Mouse (Mus musculus) liver, postnatal 0 days (tissue): ENCODE results near the gene Sh3bp1. TPM values are rescaled to one million over a fixed set of nuclear protein-coding genes. Genes with fewer than 3 reads are reported as not detected.

Experiments
- ATAC-seq: fragments of 200-750 bp; cut with Nextera tagmentation; 2 replicates; pipeline ENCODE4 v1.8.0; 2017; ENCODE audit warnings: mild to moderate bottlenecking, moderate library complexity
- DNase-seq: peaks from one replicate; pipeline ENCODE4 v3.0.0-alpha.2; 2016
- H3K27ac ChIP-seq: fragments of 300-500 bp; sonication (generic); 2 replicates; pipeline ENCODE4 v1.5.1; 2014; ENCODE audit warnings: antibody characterized with exemption, moderate library complexity, mild to moderate bottlenecking, low read depth
- H3K27me3 ChIP-seq: fragments of 300-500 bp; sonication (generic); 2 replicates; pipeline ENCODE4 v1.6.1; 2014; ENCODE audit warnings: low read length, control low read depth, mixed read lengths; ENCODE audit not compliant: insufficient read depth
- H3K36me3 ChIP-seq: fragments of 300-500 bp; sonication (generic); replicated peaks from 2 replicates; pipeline ENCODE4 v1.6.1; 2014; ENCODE audit warnings: mild to moderate bottlenecking, control low read depth, low read length, moderate library complexity, mixed read lengths; ENCODE audit not compliant: insufficient read depth
- H3K4me1 ChIP-seq: fragments of 300-500 bp; sonication (generic); 2 replicates; pipeline ENCODE4 v1.6.1; 2014; ENCODE audit warnings: antibody characterized with exemption, mild to moderate bottlenecking, control low read depth; ENCODE audit not compliant: insufficient read depth
- H3K4me2 ChIP-seq: fragments of 300-500 bp; sonication (generic); 2 replicates; pipeline ENCODE4 v1.6.1; 2014; ENCODE audit warnings: low read depth, mild to moderate bottlenecking, low read length, moderate library complexity, mixed read lengths
- H3K4me3 ChIP-seq: fragments of 300-500 bp; sonication (generic); 2 replicates; pipeline ENCODE4 v1.5.1; 2014; ENCODE audit warnings: low read depth, low read length
- H3K9ac ChIP-seq: fragments of 300-500 bp; sonication (generic); replicated peaks from 2 replicates; pipeline ENCODE4 v1.6.1; 2014; ENCODE audit warnings: mild to moderate bottlenecking, moderate library complexity
- H3K9me3 ChIP-seq: fragments of 300-500 bp; sonication (generic); 2 replicates; pipeline ENCODE4 v1.6.1; 2016; ENCODE audit warnings: mild to moderate bottlenecking, control low read depth, low read length, mixed read lengths
- CTCF ChIP-seq: sonication (generic); IDR thresholded peaks from 2 replicates; pipeline ENCODE4 v1.5.1; 2016; ENCODE audit warnings: antibody characterized with exemption, low read depth
- EP300 ChIP-seq: IDR thresholded peaks from 2 replicates; pipeline ENCODE4 v1.6.1; 2016; ENCODE audit warnings: antibody characterized with exemption, low read depth, mild to moderate bottlenecking
- WGBS: fragments of 180-500 bp; shearing (Covaris S2); extraction: QIAGEN DNeasy Blood & Tissue Kit; methylation state at CpG from one replicate; pipeline ENCODE4 v1.1.7; 2014; ENCODE audit not compliant: insufficient replicate concordance; 5-methylcytosine and 5-hydroxymethylcytosine counted together
- polyA plus RNA-seq: library from polyadenylated mRNA; unstranded; fragments of >200 nt; fragmentation: Nextera tagmentation; extraction: Ambion mirVana; gene quantifications from 2 replicates; pipeline ENCODE4 v1.2.1, GENCODE M21; 2015

Sh3bp1 gene
- polyA plus RNA-seq, 1 experiment from 2014 or later: 8.2 TPM

- ATAC-seq: no peak
Measured at GRCm38 (mm10) chr15:78930192-78930706, 30.7 kb downstream of the Sh3bp1 start.

DNA sequence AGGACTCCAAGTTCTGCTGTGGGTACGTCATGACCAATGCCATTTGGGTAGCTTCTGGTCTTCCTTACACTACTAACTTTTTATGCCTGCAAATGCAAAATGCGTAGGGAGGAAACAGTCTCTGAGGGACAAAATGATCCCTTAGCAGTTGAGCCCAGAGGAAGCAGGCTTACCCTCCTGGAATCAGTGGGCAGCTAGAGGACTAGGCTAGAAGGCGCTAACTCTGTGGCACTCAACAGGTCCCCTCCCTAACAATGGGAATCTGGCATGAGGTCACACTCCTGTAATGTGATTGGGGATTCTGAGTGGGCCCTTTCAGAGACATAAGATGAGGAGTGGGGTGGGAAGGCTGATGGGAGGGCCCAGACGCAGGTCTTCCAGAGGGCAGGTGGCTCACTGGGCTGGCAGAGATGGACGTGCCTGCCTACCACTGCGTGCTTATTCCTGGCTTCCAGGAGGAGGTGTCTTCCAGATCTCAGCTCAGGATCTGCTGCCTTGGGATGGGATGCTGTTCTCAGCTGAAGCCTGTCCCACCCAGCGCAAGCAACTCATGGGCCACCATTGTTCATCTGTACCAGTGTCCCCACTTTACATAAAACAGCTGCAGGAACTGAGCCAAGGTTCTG lies 31.3 kb downstream of the Sh3bp1 start:
- TF ChIP-seq CTCF (no peak), EP300 (no peak)
- Histone ChIP-seq H3K9ac (no peak overlapping the region), H3K4me3 (no peak overlapping the region), H3K9me3 (no peaks in the 10 kb centered on the region), H3K4me2 (no peak overlapping the region), H3K4me1 (peaks cover 35% of the 10 kb centered on the region), H3K27me3 (no peaks in the 10 kb centered on the region), H3K27ac (no peak overlapping the region), H3K36me3 (no peaks in the 10 kb centered on the region)
- 89% methylated on average over 7 of the region's 7 CpGs for WGBS
- ATAC-seq (no peak), DNase-seq (no peak)

More at GRCm38 (mm10) chr15:78930192-78930706, 30.7 kb downstream of the Sh3bp1 start:
- Histone ChIP-seq H3K4me2 (no peak overlapping the region), H3K4me1 (peaks cover 35% of the 10 kb centered on the region), H3K4me3 (no peak overlapping the region), H3K36me3 (no peaks in the 10 kb centered on the region), H3K27ac (no peak overlapping the region), H3K9ac (no peak overlapping the region), H3K9me3 (no peaks in the 10 kb centered on the region), H3K27me3 (no peaks in the 10 kb centered on the region)
- DNase-seq: no peak
- TF ChIP-seq EP300 (no peak), CTCF (no peak)
- 92% methylated on average over 6 of the region's 6 CpGs for WGBS

- Histone ChIP-seq H3K36me3 (no peaks in the 10 kb centered on the region), H3K9me3 (no peaks in the 10 kb centered on the region), H3K9ac (no peak overlapping the region), H3K4me3 (no peak overlapping the region), H3K4me1 (peaks cover 33% of the 10 kb centered on the region), H3K27ac (no peak overlapping the region), H3K27me3 (no peaks in the 10 kb centered on the region), H3K4me2 (no peak overlapping the region)
- 6% methylated on average over 3 of the region's 3 CpGs for WGBS
- no peak for TF ChIP-seq EP300
- peak; percentile 97 for TF ChIP-seq CTCF
- DNase-seq (peak; percentile 71), ATAC-seq (peak; percentile 56)
Measured at GRCm38 (mm10) chr15:78931577-78931976, 32.0 kb downstream of the Sh3bp1 start.

- Histone ChIP-seq H3K4me1 (peaks cover 13% of the 10 kb centered on the region), H3K36me3 (peaks cover 26% of the 10 kb centered on the region), H3K9me3 (no peaks in the 10 kb centered on the region), H3K4me2 (peak within 1 kb of the TSS; percentile 91), H3K27ac (peak within 1 kb of the TSS; percentile 75), H3K9ac (peak within 1 kb of the TSS; percentile 76), H3K27me3 (no peaks in the 10 kb centered on the region), H3K4me3 (peak within 1 kb of the TSS; percentile 76)
- TF ChIP-seq CTCF (peak; percentile 7; the same call in 1 of the 2 replicates), EP300 (no peak; the same call in none of the 2 replicates)
- under 1% methylated on average over 38 of the region's 42 CpGs for WGBS
- DNase-seq (peak; percentile 88), ATAC-seq (peak; percentile 86)
Measured at GRCm38 (mm10) chr15:78934784-78935320, 35.3 kb downstream of the Sh3bp1 start, which contains the start of gene Nol12. Nol12 (plus strand) TSS chr15:78934933.

DNA sequence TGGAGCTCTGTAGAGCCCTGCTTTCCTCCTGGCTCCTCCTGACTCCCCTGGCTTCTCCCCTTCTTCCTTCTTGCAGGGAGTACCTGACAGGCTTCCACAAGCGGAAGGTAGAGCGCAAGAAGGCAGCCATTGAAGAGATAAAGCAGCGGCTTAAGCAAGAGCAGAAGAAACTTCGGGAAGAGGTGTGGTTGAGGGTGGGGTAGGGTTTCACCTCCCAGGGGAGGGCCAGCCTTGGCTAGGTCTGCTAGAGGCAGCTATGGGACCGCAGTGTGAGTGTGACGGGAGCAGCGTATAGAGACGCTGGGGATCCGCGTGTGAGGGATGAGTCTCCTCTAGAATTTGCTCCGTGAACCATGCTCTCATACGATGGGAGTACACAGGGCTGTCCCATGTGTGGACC lies 36.8 kb downstream of the Sh3bp1 start:
- DNase-seq (no peak), ATAC-seq (no peak)
- WGBS: 80% methylated on average over 12 of the region's 12 CpGs
- Histone ChIP-seq H3K27ac (no peak overlapping the region), H3K36me3 (peaks cover 39% of the 10 kb centered on the region), H3K9ac (no peak overlapping the region), H3K4me3 (0 out of 2 replicates have a peak overlapping the region, but pooled peaks have one; percentile 76), H3K4me1 (peaks cover 13% of the 10 kb centered on the region), H3K4me2 (peak overlapping the region; percentile 91), H3K9me3 (no peaks in the 10 kb centered on the region), H3K27me3 (no peaks in the 10 kb centered on the region)
- no peak for TF ChIP-seq EP300
- no peak for TF ChIP-seq CTCF

- Histone ChIP-seq H3K9ac (no peak overlapping the region), H3K27ac (no peak overlapping the region), H3K36me3 (peaks cover 42% of the 10 kb centered on the region), H3K27me3 (no peaks in the 10 kb centered on the region), H3K4me1 (peaks cover 13% of the 10 kb centered on the region), H3K4me3 (no peak overlapping the region), H3K9me3 (no peaks in the 10 kb centered on the region), H3K4me2 (no peak overlapping the region)
- TF ChIP-seq CTCF: no peak
- no peak for TF ChIP-seq EP300
- 86% methylated on average over 10 of the region's 10 CpGs for WGBS
- no peak for DNase-seq
- ATAC-seq: no peak
Measured at GRCm38 (mm10) chr15:78937311-78937710, 37.7 kb downstream of the Sh3bp1 start.
